Mouse (Mus musculus) spleen, postnatal 4 days (tissue): ENCODE measurements around the gene Gusb.

Source experiments
- DNase-seq, 2 experiments: peaks; one replicate each; pipeline ENCODE4 v3.0.0; 2022; ENCODE audit warnings: low spot score in 2 of 2

Gusb gene

GRCm38 (mm10) chr5:130023767-130024539 is 21.1 kb upstream of the Gusb start:
- DNase-seq = peak; percentile 79 to 84

GRCm38 (mm10) chr5:130023067-130023766 is 20.4 kb upstream of the Gusb start:
- DNase-seq = no peak

GRCm38 (mm10) chr5:130022366-130022765 is 19.5 kb upstream of the Gusb start:
- no peak for DNase-seq

GRCm38 (mm10) chr5:130021361-130021966 is 18.6 kb upstream of the Gusb start:
- no peak for DNase-seq

GRCm38 (mm10) chr5:130019461-130019860 is 16.6 kb upstream of the Gusb start:
- no peak for DNase-seq

GRCm38 (mm10) chr5:130015104-130015503 is 12.3 kb upstream of the Gusb start:
- no peak for DNase-seq

- DNase-seq = no peak
Observed at GRCm38 (mm10) chr5:130010961-130011360, 8.1 kb upstream of the Gusb start.

GRCm38 (mm10) chr5:130009784-130010183 is 6.9 kb upstream of the Gusb start:
- DNase-seq = no peak

GRCm38 (mm10) chr5:130008034-130008590 is 5.3 kb upstream of the Gusb start:
- DNase-seq = no peak

- no peak for DNase-seq
Observed at GRCm38 (mm10) chr5:130007344-130007743, 4.5 kb upstream of the Gusb start.

GRCm38 (mm10) chr5:130003229-130003628 is 380 bp upstream of the Gusb start:
- DNase-seq = no peak

GRCm38 (mm10) chr5:130001356-130001987 is 1.4 kb downstream of the Gusb start:
- DNase-seq = peak in 1 of 2 experiments; percentile 26

GRCm38 (mm10) chr5:130000735-130001134 is 2.1 kb downstream of the Gusb start:
- DNase-seq = no peak

GRCm38 (mm10) chr5:129999097-129999496 is 3.8 kb downstream of the Gusb start:
- DNase-seq = peak; percentile 52 to 81

GRCm38 (mm10) chr5:129997700-129998099 is 5.1 kb downstream of the Gusb start:
- no peak for DNase-seq

GRCm38 (mm10) chr5:129994989-129995388 is 7.9 kb downstream of the Gusb start:
- no peak for DNase-seq

- no peak for DNase-seq
Observed at GRCm38 (mm10) chr5:129993374-129993773, 9.5 kb downstream of the Gusb start.

- no peak for DNase-seq
Observed at GRCm38 (mm10) chr5:129991898-129992297, 11.0 kb downstream of the Gusb start.

- DNase-seq = no peak
Observed at GRCm38 (mm10) chr5:129989376-129989775, 13.5 kb downstream of the Gusb start.

GRCm38 (mm10) chr5:129980216-129980615 is 22.6 kb downstream of the Gusb start:
- DNase-seq = no peak

- no peak for DNase-seq
Observed at GRCm38 (mm10) chr5:129978608-129979007, 24.2 kb downstream of the Gusb start.

GRCm38 (mm10) chr5:129977768-129978167 is 25.1 kb downstream of the Gusb start:
- no peak for DNase-seq
